Mouse (Mus musculus): ENCODE measurements around the gene Rrp36. TPM values are rescaled to one million over a fixed set of nuclear protein-coding genes. Genes with fewer than 3 reads are reported as not detected.

Rrp36 gene
- polyA plus RNA-seq, 1 experiment from 2014 or later, result 52.3 TPM

- H3K9me3 ChIP-seq, result no peaks in the 10 kb centered on the region
- ATAC-seq (ENCODE audit: low FRiP score), result peak; percentile 29; the same call in 1 of the 2 replicates
- peak overlapping the region; percentile 38 for H3K4me2 ChIP-seq
- WGBS, result 5% methylated on average over 27 of the region's 27 CpGs
- H3K36me3 ChIP-seq, result no peaks in the 10 kb centered on the region
- peak overlapping the region; percentile 65 for H3K9ac ChIP-seq
- H3K27ac ChIP-seq, result peak overlapping the region; percentile 88
- H3K4me1 ChIP-seq (replicated peaks), result peaks cover 74% of the 10 kb centered on the region
- no peak overlapping the region for H3K4me3 ChIP-seq
- H3K27me3 ChIP-seq, result no peaks in the 10 kb centered on the region
Observed at GRCm38 (mm10) chr17:46618769-46619682, 55.1 kb downstream of the Rrp36 start.

- Histone ChIP-seq H3K9ac (peak overlapping the region; percentile 65), H3K27ac (peak overlapping the region; percentile 88), H3K36me3 (no peaks in the 10 kb centered on the region), H3K9me3 (no peaks in the 10 kb centered on the region), H3K4me2 (peak overlapping the region; percentile 38), H3K4me1 (replicated peaks) (peaks cover 74% of the 10 kb centered on the region), H3K4me3 (no peak overlapping the region), H3K27me3 (no peaks in the 10 kb centered on the region)
- 17% methylated on average over 6 of the region's 6 CpGs for WGBS
- ATAC-seq (ENCODE audit: low FRiP score), result no peak
Observed at GRCm38 (mm10) chr17:46618394-46618768, 55.8 kb downstream of the Rrp36 start.

- 0 out of 2 replicates have a peak overlapping the region, but pooled peaks have one; percentile 38 for H3K4me2 ChIP-seq
- 70% methylated on average over 12 of the region's 12 CpGs for WGBS
- no peak overlapping the region for H3K9ac ChIP-seq
- H3K27ac ChIP-seq, result no peak overlapping the region
- ATAC-seq (ENCODE audit: low FRiP score), result no peak
- H3K4me3 ChIP-seq, result no peak overlapping the region
- H3K27me3 ChIP-seq, result no peaks in the 10 kb centered on the region
- no peaks in the 10 kb centered on the region for H3K36me3 ChIP-seq
- no peaks in the 10 kb centered on the region for H3K9me3 ChIP-seq
- peaks cover 76% of the 10 kb centered on the region for H3K4me1 ChIP-seq (replicated peaks)
Observed at GRCm38 (mm10) chr17:46617799-46618198, 56.4 kb downstream of the Rrp36 start.

Other genes starting within 250 kb of the Rrp36 start
- 2.4 and 3.1 TPM in 2 replicates for gene Crip3, start 245.4 kb downstream of the Rrp36 start, polyA plus RNA-seq (2015; fragmentation: Nextera tagmentation; extraction: Ambion mirVana)
- not detected in 2 replicates for gene Slc22a7, start 235.9 kb downstream of the Rrp36 start, polyA plus RNA-seq (2015; fragmentation: Nextera tagmentation; extraction: Ambion mirVana)
- 4.6 and 4.7 TPM in 2 replicates for gene Ttbk1, start 186.7 kb downstream of the Rrp36 start, polyA plus RNA-seq (2015; fragmentation: Nextera tagmentation; extraction: Ambion mirVana)
- 20.4 and 21.8 TPM in 2 replicates for gene Dnph1, start 177.6 kb downstream of the Rrp36 start, polyA plus RNA-seq (2015; fragmentation: Nextera tagmentation; extraction: Ambion mirVana)
- gene Cul9, start 128.0 kb downstream of the Rrp36 start, polyA plus RNA-seq (2015; fragmentation: Nextera tagmentation; extraction: Ambion mirVana), result 17.1 and 21.6 TPM in 2 replicates
- 4.6 and 4.8 TPM in 2 replicates for gene Srf, start 118.2 kb downstream of the Rrp36 start, polyA plus RNA-seq (2015; fragmentation: Nextera tagmentation; extraction: Ambion mirVana)
- 39.9 and 40.7 TPM in 2 replicates for gene Ptk7, start 44.8 kb downstream of the Rrp36 start, polyA plus RNA-seq (2015; fragmentation: Nextera tagmentation; extraction: Ambion mirVana)
- 45.1 and 45.9 TPM in 2 replicates for gene Klc4, start 28.3 kb downstream of the Rrp36 start, polyA plus RNA-seq (2015; fragmentation: Nextera tagmentation; extraction: Ambion mirVana)
- 73.5 and 75.6 TPM in 2 replicates for gene Mrpl2, start 28.1 kb downstream of the Rrp36 start, polyA plus RNA-seq (2015; fragmentation: Nextera tagmentation; extraction: Ambion mirVana)
- 40.0 and 41.2 TPM in 2 replicates for gene Cul7, start 24.0 kb downstream of the Rrp36 start, polyA plus RNA-seq (2015; fragmentation: Nextera tagmentation; extraction: Ambion mirVana)
- 257 and 261 TPM in 2 replicates for gene Mea1, start 4.4 kb upstream of the Rrp36 start, polyA plus RNA-seq (2015; fragmentation: Nextera tagmentation; extraction: Ambion mirVana)
- 162 and 164 TPM in 2 replicates for gene Klhdc3, start 6.6 kb upstream of the Rrp36 start, polyA plus RNA-seq (2015; fragmentation: Nextera tagmentation; extraction: Ambion mirVana)
- gene Ppp2r5d, start 30.8 kb upstream of the Rrp36 start, polyA plus RNA-seq (2015; fragmentation: Nextera tagmentation; extraction: Ambion mirVana), result 78.2 and 79.7 TPM in 2 replicates
- gene Pex6, start 37.1 kb upstream of the Rrp36 start, polyA plus RNA-seq (2015; fragmentation: Nextera tagmentation; extraction: Ambion mirVana), result 24.4 and 24.7 TPM in 2 replicates
- 0.90 and 1.5 TPM in 2 replicates for gene Gnmt, start 54.8 kb upstream of the Rrp36 start, polyA plus RNA-seq (2015; fragmentation: Nextera tagmentation; extraction: Ambion mirVana)
- 66.1 and 67.1 TPM in 2 replicates for gene Cnpy3, start 77.9 kb upstream of the Rrp36 start, polyA plus RNA-seq (2015; fragmentation: Nextera tagmentation; extraction: Ambion mirVana)
- gene Ptcra, start 89.4 kb upstream of the Rrp36 start, polyA plus RNA-seq (2015; fragmentation: Nextera tagmentation; extraction: Ambion mirVana), result 0.26 and 0.40 TPM in 2 replicates
- gene 2310039H08Rik, start 98.3 kb upstream of the Rrp36 start, polyA plus RNA-seq (2015; fragmentation: Nextera tagmentation; extraction: Ambion mirVana), result 49.4 and 58.4 TPM in 2 replicates
- gene Rpl7l1, start 108.3 kb upstream of the Rrp36 start, polyA plus RNA-seq (2015; fragmentation: Nextera tagmentation; extraction: Ambion mirVana), result 92.8 and 113 TPM in 2 replicates
- gene Bicral, start 184.1 kb upstream of the Rrp36 start, polyA plus RNA-seq (2015; fragmentation: Nextera tagmentation; extraction: Ambion mirVana), result 5.9 and 7.8 TPM in 2 replicates
- gene Tbcc, start 216.3 kb upstream of the Rrp36 start, polyA plus RNA-seq (2015; fragmentation: Nextera tagmentation; extraction: Ambion mirVana), result 58.7 and 63.7 TPM in 2 replicates
- not detected in 2 replicates for gene Prph2, start 236.1 kb upstream of the Rrp36 start, polyA plus RNA-seq (2015; fragmentation: Nextera tagmentation; extraction: Ambion mirVana)